Mouse (Mus musculus): ENCODE measurements at regions not wholly inside any gene's neighbourhood (a gene's known extent, or its start where the extent isn't known, plus 50 kb on each side); places are given as distances from the start of the nearest gene placed in this dataset.

DNA sequence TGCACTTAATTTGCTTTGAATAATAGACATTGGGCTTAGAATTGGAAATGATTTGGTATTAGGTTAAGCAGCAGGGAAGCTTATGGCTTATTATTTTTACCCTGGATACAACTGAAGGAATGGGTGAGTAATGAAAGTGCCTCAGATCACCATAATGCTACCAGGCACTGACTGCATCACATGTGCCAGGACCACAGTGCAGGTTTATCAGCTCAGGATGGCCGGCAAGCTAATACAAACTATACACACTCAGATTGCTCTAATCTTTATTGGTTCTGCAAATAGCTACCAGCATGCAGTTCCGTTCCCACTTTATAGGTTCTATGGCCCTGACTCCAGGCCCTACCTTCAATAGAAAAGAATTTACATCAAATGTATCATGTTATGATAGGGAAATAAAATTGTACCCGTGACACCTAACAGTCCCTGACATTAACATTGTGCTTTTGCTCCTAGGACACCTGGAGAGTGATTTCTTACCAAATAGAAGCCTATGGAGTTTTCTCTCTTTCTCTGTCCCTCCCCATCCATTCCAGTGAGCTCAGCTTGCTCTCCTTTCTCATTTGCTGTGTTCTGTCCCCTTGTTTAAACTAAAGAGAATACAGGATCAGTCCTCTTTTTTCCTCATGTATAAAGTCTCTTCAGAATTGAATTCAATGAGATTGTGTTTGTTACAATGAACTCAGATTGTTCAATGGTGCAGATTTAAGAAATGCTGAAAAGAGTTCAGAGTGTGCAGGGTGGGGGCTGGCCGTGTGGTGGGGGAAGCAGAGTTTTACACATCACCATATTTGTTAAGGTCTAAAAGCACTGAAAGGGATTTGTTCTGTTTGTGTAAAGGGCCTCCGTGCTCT lies 121.3 kb upstream of the BC052040 start:
- ATAC-seq (replicated peaks; ENCODE audit: low FRiP score) (peak; percentile 87), DNase-seq (ENCODE audit: low spot score) (peak; percentile 59)
- no peaks in the 10 kb centered on the region; the same call in 1 of the 2 replicates for H3K9me3 ChIP-seq (ENCODE audit: control insufficient read depth, low read length)
- no peak overlapping the region for H3K4me3 ChIP-seq (ENCODE audit: low read depth, low read length)
- no peak overlapping the region for H3K4me2 ChIP-seq (ENCODE audit: low read depth, low read length, severe bottlenecking)
- H3K36me3 ChIP-seq (ENCODE audit: control insufficient read depth, insufficient read depth, low read length): no peaks in the 10 kb centered on the region
- no peak overlapping the region for H3K9ac ChIP-seq (ENCODE audit: low read length)
- 30% methylated on average over 5 of the region's 5 CpGs for WGBS
- H3K4me1 ChIP-seq (replicated peaks; ENCODE audit: control insufficient read depth, insufficient read depth, low read length): peaks cover 5% of the 10 kb centered on the region; the same call in 1 of the 2 replicates
- H3K27ac ChIP-seq (ENCODE audit: low read depth, low read length): peak overlapping the region; percentile 74
- H3K27me3 ChIP-seq (ENCODE audit: control insufficient read depth, insufficient read depth, low read length): no peaks in the 10 kb centered on the region

DNA sequence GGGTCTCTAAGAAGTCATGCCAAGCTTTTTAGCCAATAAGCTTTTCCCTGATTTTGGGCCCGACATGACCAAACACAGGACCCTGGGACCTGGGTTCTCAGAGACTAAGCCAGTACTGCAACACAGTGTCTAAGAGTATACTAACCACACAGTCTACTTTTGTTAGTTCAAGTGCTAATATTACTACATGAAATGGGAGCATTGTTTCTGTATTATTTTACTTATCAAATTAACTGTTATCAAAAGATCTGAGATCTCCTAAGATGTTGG lies 120.7 kb upstream of the BC052040 start:
- Histone ChIP-seq H3K9me3 (ENCODE audit: control insufficient read depth, low read length) (no peaks in the 10 kb centered on the region; the same call in 1 of the 2 replicates), H3K27ac (ENCODE audit: low read depth, low read length) (peak overlapping the region; percentile 46; the same call in 1 of the 2 replicates), H3K27me3 (ENCODE audit: control insufficient read depth, insufficient read depth, low read length) (no peaks in the 10 kb centered on the region), H3K36me3 (ENCODE audit: control insufficient read depth, insufficient read depth, low read length) (no peaks in the 10 kb centered on the region), H3K4me3 (ENCODE audit: low read depth, low read length) (no peak overlapping the region), H3K4me1 (replicated peaks; ENCODE audit: control insufficient read depth, insufficient read depth, low read length) (peaks cover 5% of the 10 kb centered on the region; the same call in 1 of the 2 replicates), H3K9ac (ENCODE audit: low read length) (no peak overlapping the region), H3K4me2 (ENCODE audit: low read depth, low read length, severe bottlenecking) (no peak overlapping the region)
- 14% methylated on average over 1 of the region's 1 CpGs for WGBS
- DNase-seq (ENCODE audit: low spot score) (no peak), ATAC-seq (replicated peaks; ENCODE audit: low FRiP score) (peak; percentile 80; the same call in 1 of the 2 replicates)

DNA sequence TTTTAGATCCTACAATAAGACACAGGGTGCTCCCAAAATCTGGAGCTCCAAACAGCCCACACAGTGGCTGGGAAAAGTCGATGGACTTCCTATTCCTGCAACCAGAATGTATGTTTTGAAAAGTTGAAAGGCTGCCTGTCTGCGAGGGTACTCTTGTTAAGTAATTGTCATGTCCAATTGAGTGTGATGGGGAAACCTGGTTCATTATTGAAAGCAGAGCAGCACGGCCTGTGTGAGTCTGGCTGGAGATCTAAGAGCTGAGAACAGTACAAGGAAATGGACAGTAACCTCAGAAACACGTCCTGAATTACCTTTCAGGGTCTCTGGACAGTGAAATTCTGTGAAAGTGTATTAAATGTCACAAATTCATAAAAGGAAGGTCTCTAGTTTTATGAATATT lies 115.3 kb upstream of the BC052040 start:
- Histone ChIP-seq H3K9me3 (ENCODE audit: control insufficient read depth, low read length) (no peaks in the 10 kb centered on the region; the same call in 1 of the 2 replicates), H3K36me3 (ENCODE audit: control insufficient read depth, insufficient read depth, low read length) (no peaks in the 10 kb centered on the region), H3K4me3 (ENCODE audit: low read depth, low read length) (no peak overlapping the region), H3K4me1 (replicated peaks; ENCODE audit: control insufficient read depth, insufficient read depth, low read length) (0 out of 2 replicates have a peak, but pooled peaks cover 2% of the 10 kb centered on the region), H3K27ac (ENCODE audit: low read depth, low read length) (no peak overlapping the region), H3K4me2 (ENCODE audit: low read depth, low read length, severe bottlenecking) (no peak overlapping the region), H3K27me3 (ENCODE audit: control insufficient read depth, insufficient read depth, low read length) (no peaks in the 10 kb centered on the region), H3K9ac (ENCODE audit: low read length) (no peak overlapping the region)
- DNase-seq (ENCODE audit: low spot score) (no peak), ATAC-seq (replicated peaks; ENCODE audit: low FRiP score) (no peak)
- WGBS: 57% methylated on average over 4 of the region's 4 CpGs

DNA sequence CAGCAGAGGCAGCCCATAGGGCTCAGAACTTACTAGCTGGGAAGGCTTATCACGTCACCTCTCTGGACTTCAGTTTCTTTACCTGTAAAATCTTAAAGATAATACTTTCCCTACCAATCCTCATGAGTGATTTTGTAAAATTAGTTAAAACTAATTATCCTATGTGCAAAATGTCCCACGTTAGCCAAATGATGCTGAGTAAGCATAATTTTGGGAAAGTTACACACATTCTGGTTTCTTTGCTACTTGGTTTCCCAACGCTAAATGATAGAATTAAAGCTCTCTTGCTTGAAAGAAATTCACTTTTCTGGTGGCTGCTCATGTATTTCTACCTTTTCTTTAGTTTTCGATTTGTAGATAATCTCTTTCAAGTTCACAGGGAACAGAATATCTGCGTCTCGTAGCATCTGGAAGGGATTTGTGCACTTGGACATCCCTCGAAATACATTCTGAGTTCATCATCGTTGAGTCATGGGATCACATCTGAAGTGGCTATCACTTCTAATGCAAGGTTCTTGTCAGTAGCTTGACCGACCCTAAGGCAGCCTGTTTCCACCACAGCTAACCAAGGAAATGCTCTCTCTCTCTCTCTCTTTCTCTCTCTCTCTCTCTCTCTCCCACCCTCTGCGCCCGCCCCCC lies 114.3 kb upstream of the BC052040 start:
- no peak for DNase-seq (ENCODE audit: low spot score)
- H3K27ac ChIP-seq (ENCODE audit: low read depth, low read length): no peak overlapping the region
- no peak overlapping the region for H3K4me2 ChIP-seq (ENCODE audit: low read depth, low read length, severe bottlenecking)
- 0 out of 2 replicates have a peak, but pooled peaks cover 2% of the 10 kb centered on the region for H3K4me1 ChIP-seq (replicated peaks; ENCODE audit: control insufficient read depth, insufficient read depth, low read length)
- no peak overlapping the region for H3K9ac ChIP-seq (ENCODE audit: low read length)
- no peaks in the 10 kb centered on the region for H3K36me3 ChIP-seq (ENCODE audit: control insufficient read depth, insufficient read depth, low read length)
- no peak overlapping the region for H3K4me3 ChIP-seq (ENCODE audit: low read depth, low read length)
- no peaks in the 10 kb centered on the region for H3K27me3 ChIP-seq (ENCODE audit: control insufficient read depth, insufficient read depth, low read length)
- 87% methylated on average over 11 of the region's 11 CpGs for WGBS
- ATAC-seq (replicated peaks; ENCODE audit: low FRiP score): no peak
- no peaks in the 10 kb centered on the region; the same call in 1 of the 2 replicates for H3K9me3 ChIP-seq (ENCODE audit: control insufficient read depth, low read length)

DNA sequence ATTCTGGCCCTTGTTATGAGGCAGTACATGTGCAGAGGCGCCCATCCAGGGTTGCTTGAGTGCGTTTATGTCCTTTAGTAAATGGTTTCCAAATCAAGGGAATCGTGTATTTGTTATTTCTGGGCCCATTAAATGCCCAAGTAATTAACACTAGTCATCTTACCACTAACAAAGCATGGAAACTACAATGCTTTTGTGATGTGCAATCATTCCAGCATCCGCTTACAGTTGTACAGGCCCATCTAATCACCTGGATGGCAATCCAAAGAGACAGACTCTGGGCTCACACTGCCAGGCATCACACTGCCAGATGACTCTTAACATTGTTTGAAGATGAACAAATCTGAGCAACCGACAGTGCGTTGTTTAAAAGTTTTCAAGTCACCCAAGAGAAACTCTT lies 113.6 kb upstream of the BC052040 start:
- DNase-seq (ENCODE audit: low spot score) (no peak), ATAC-seq (replicated peaks; ENCODE audit: low FRiP score) (no peak)
- Histone ChIP-seq H3K9ac (ENCODE audit: low read length) (no peak overlapping the region), H3K4me2 (ENCODE audit: low read depth, low read length, severe bottlenecking) (no peak overlapping the region), H3K27ac (ENCODE audit: low read depth, low read length) (no peak overlapping the region), H3K9me3 (ENCODE audit: control insufficient read depth, low read length) (no peaks in the 10 kb centered on the region; the same call in 1 of the 2 replicates), H3K36me3 (ENCODE audit: control insufficient read depth, insufficient read depth, low read length) (no peaks in the 10 kb centered on the region), H3K4me3 (ENCODE audit: low read depth, low read length) (no peak overlapping the region), H3K4me1 (replicated peaks; ENCODE audit: control insufficient read depth, insufficient read depth, low read length) (0 out of 2 replicates have a peak, but pooled peaks cover 2% of the 10 kb centered on the region), H3K27me3 (ENCODE audit: control insufficient read depth, insufficient read depth, low read length) (no peaks in the 10 kb centered on the region)
- WGBS: 75% methylated on average over 6 of the region's 6 CpGs

DNA sequence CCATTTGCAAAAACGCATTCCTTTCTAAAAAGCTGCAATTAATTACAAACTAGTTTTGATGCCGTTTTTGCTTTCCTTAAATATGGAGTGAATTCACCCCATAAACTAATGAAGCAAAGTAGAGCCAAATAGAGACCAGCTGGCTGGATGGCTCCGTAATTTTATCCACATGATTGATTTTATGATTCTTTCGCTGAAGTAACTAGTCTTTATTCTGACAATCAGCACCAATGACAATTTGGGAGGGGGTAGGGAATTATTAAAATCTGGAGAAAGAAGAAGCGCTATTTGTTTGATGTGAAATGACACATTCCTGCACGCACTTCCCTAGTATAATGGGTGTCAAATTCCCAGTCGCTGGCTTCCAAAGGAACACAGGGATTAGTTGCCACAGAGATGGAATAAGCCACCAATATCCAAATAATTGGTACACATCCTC lies 113.0 kb upstream of the BC052040 start:
- no peak overlapping the region for H3K9ac ChIP-seq (ENCODE audit: low read length)
- no peaks in the 10 kb centered on the region for H3K36me3 ChIP-seq (ENCODE audit: control insufficient read depth, insufficient read depth, low read length)
- no peaks in the 10 kb centered on the region for H3K27me3 ChIP-seq (ENCODE audit: control insufficient read depth, insufficient read depth, low read length)
- H3K4me3 ChIP-seq (ENCODE audit: low read depth, low read length): no peak overlapping the region
- DNase-seq (ENCODE audit: low spot score) (no peak), ATAC-seq (replicated peaks; ENCODE audit: low FRiP score) (peak; percentile 68)
- no peak overlapping the region for H3K4me2 ChIP-seq (ENCODE audit: low read depth, low read length, severe bottlenecking)
- H3K4me1 ChIP-seq (replicated peaks; ENCODE audit: control insufficient read depth, insufficient read depth, low read length): 0 out of 2 replicates have a peak, but pooled peaks cover 2% of the 10 kb centered on the region
- no peaks in the 10 kb centered on the region; the same call in 1 of the 2 replicates for H3K9me3 ChIP-seq (ENCODE audit: control insufficient read depth, low read length)
- 31% methylated on average over 7 of the region's 7 CpGs for WGBS
- H3K27ac ChIP-seq (ENCODE audit: low read depth, low read length): no peak overlapping the region

DNA sequence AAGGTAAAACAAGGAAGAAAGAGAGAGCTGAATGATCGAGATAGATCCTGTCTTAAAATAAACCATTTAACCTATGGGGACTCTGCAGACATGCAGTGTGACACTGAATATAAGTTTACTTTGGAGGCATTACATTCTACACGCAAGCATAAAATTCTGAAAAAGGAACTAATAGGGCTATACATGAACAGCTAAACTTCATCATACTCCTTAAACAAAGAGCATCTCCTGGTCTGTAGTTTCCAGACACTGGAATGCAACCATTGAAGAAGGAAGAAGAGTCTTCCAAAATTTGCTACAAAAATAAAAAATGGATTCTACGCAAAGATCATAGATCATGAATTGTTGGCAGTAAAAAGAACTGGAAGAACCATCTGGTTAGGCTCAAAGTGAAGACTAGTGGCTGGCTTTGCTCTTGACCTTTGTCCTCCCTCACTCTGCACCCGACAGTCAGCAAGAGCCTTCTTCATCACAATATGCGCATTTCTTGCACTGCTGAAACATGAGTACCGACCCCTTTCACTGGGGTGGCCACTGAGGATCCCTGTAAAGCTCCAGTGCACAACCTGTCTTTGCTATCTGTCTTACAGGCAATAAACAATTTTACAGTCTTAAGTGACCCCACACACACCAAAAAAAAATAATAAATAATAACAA lies 112.2 kb upstream of the BC052040 start:
- ATAC-seq (replicated peaks; ENCODE audit: low FRiP score): no peak
- 70% methylated on average over 6 of the region's 6 CpGs for WGBS
- Histone ChIP-seq H3K27me3 (ENCODE audit: control insufficient read depth, insufficient read depth, low read length) (no peaks in the 10 kb centered on the region), H3K9ac (ENCODE audit: low read length) (no peak overlapping the region), H3K36me3 (ENCODE audit: control insufficient read depth, insufficient read depth, low read length) (no peaks in the 10 kb centered on the region), H3K9me3 (ENCODE audit: control insufficient read depth, low read length) (no peaks in the 10 kb centered on the region; the same call in 1 of the 2 replicates), H3K27ac (ENCODE audit: low read depth, low read length) (no peak overlapping the region), H3K4me1 (replicated peaks; ENCODE audit: control insufficient read depth, insufficient read depth, low read length) (0 out of 2 replicates have a peak, but pooled peaks cover 2% of the 10 kb centered on the region), H3K4me3 (ENCODE audit: low read depth, low read length) (no peak overlapping the region), H3K4me2 (ENCODE audit: low read depth, low read length, severe bottlenecking) (no peak overlapping the region)
- no peak for DNase-seq (ENCODE audit: low spot score)

DNA sequence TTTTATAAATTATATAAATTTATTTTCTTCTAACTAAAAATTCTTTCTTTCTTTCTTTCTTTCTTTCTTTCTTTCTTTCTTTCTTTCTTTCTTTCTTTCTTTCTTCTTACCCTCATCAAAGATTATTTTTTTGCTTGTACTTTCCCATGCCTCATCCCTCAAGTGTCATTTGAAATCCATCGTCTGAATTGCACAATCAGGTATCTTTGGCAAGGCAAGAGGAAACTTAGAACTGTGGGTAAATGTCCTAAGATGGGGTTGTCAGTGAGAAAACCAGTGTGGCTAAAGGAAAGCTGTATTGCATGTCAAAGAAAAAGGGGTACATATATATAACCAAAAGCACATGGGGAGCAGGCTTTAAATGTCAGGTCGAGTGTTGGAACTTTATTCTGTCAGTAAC lies 109.1 kb upstream of the BC052040 start:
- Histone ChIP-seq H3K4me2 (ENCODE audit: low read depth, low read length, severe bottlenecking) (no peak overlapping the region), H3K27me3 (ENCODE audit: control insufficient read depth, insufficient read depth, low read length) (no peaks in the 10 kb centered on the region), H3K4me3 (ENCODE audit: low read depth, low read length) (no peak overlapping the region), H3K9ac (ENCODE audit: low read length) (no peak overlapping the region), H3K9me3 (ENCODE audit: control insufficient read depth, low read length) (no peaks in the 10 kb centered on the region), H3K4me1 (replicated peaks; ENCODE audit: control insufficient read depth, insufficient read depth, low read length) (0 out of 2 replicates have a peak, but pooled peaks cover 2% of the 10 kb centered on the region), H3K36me3 (ENCODE audit: control insufficient read depth, insufficient read depth, low read length) (no peaks in the 10 kb centered on the region), H3K27ac (ENCODE audit: low read depth, low read length) (no peak overlapping the region)
- ATAC-seq (replicated peaks; ENCODE audit: low FRiP score) (no peak), DNase-seq (ENCODE audit: low spot score) (no peak)
- WGBS: 93% methylated on average over 2 of the region's 2 CpGs
